Mouse (Mus musculus): ENCODE measurements around the gene Grb2.

The Grb2 gene

GRCm38 (mm10) chr11:115606733-115607132, 101.7 kb downstream of the Grb2 start:
- DNase-seq (ENCODE audit: low spot score in 2 of 2): no peak

- no peak for DNase-seq (ENCODE audit: low spot score in 2 of 2)
Measured at GRCm38 (mm10) chr11:115604304-115604696, 104.1 kb downstream of the Grb2 start.

- DNase-seq (ENCODE audit: low spot score in 2 of 2): peak; percentile 93 to 94
Measured at GRCm38 (mm10) chr11:115603476-115604303, 104.7 kb downstream of the Grb2 start, which contains the start of the genes Mrps7 and Gga3. Gene Mrps7, plus strand, starts transcription at chr11:115603925. Gene Gga3, minus strand, starts transcription at chr11:115604051.

GRCm38 (mm10) chr11:115603128-115603475, 105.3 kb downstream of the Grb2 start:
- DNase-seq (ENCODE audit: low spot score in 2 of 2): no peak

- DNase-seq (ENCODE audit: low spot score in 2 of 2): no peak
Measured at GRCm38 (mm10) chr11:115601174-115601573, 107.2 kb downstream of the Grb2 start.

DNA sequence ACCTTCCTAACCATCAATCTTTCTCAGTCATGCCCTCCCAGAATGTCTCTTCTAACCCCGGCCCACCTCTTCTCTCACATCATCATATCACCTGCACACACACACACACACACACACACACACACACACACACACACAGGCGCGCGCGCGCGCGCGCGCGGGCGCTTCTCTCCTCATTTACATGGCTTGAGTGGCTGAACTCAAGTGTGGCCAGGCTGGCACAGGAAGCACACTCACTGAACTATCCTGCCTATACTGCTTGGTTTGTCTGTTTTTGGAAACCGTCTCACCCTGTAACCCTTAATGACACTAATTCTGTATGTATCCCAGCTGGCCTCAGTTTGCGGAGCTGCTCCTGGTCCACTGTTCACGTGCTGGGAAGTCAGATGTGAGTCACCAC, 107.7 kb downstream of the Grb2 start:
- no peak for DNase-seq (ENCODE audit: low spot score in 2 of 2)

GRCm38 (mm10) chr11:115599722-115600121, 108.7 kb downstream of the Grb2 start:
- no peak for DNase-seq (ENCODE audit: low spot score in 2 of 2)

DNA sequence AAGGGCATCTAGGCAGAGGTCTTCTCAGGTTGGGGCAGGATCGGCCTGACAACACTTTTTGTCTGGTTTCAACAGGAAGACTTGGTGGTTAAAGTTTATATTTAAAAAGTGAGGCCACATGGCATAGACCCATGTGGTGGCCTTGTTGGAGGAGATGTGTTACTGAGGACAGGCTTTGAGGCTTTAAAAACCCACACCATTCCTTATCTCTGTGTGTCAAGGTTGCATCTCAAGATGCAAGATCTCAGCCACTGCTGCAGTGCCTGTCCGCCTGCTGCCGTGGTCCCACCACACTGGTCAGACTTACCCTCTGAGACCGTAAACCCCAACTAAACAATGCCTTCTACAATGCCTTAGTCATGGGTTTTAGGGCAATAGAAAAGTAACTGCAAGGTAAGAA, 110.1 kb downstream of the Grb2 start:
- no peak for DNase-seq (ENCODE audit: low spot score in 2 of 2)

DNA sequence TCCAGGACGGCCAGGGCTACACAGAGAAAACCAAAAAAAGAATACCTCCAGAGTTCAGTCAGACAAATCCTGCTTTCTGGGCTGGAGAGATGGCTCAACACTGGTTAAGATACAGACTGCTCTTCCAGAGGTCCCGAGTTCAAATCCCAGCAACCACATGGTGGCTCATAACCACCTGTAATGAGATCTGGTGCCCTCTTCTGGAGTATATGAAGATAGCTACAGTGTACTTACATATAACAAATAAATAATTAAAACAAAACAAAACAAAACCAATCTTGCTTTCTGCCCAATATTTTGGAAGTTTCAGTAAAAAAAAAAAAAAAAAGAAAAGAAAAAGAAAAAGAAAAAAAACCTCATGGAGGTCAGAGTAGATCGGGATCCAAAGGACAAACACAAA, 113.2 kb downstream of the Grb2 start:
- DNase-seq (ENCODE audit: low spot score in 2 of 2): no peak

Data from heart, adult 9 months (tissue).